Mouse (Mus musculus): ENCODE measurements at regions not wholly inside any gene's neighbourhood (a gene's known extent, or its start where the extent isn't known, plus 50 kb on each side); places are given as distances from the start of the nearest gene placed in this dataset.

DNA sequence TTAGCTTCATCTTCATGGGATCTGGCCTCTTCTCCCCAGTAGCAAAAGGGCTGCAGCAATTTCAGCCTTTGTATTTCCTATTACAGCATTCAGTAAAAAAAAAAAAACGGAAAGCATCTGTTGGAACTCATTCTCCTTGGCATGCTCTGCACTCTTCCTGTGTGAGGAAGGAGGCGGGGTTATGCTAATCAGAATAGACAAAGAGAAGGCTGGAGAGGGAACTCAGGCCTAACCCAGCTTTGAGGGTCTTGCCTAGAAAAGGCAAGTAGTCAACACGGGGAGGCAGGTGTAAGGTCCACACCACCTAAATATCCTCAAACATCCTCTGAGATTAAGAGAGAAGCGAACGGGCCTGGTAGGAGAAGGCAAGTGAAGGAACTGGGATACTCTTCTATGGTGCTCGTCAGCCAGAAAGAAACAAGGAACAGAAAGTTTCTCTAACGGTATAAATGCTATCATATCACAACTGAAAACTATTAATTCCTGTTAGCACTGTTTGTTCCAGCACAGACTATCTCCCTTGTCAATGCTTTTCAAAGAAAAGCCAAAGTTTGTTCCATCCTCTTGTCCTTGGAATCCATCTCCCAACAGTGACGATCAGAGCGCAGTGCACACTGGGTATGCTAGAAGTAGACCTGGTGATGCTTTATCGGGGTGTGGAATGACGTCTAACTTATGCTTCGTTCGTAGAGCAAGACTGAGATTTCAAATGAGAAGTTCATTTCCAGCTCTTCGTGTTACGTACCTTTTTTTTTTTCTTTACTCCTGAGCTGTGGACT lies 98.9 kb downstream of the Kctd12 start:
- no peak for DNase-seq (ENCODE audit: extremely low spot score, low read depth, low spot score)

DNA sequence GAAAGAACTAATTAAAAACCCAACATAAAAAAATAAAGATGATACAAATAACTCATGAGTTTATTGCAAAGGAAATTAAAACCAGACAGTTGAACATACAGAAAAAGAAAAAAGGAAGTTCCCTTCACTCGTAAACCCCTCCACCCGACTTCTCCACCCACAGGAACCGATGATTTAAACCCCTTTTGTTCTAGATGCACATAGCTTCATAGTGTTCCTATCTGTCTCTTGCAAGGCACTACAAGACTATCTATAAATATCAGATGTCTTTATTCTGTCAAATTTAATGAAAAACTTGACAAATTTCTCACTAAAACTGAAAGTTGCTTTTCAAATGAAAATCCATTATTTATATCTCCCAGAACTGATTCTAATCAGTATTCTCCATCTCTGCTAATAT lies 100.2 kb downstream of the Kctd12 start:
- DNase-seq (ENCODE audit: extremely low spot score, low read depth, low spot score): no peak

- no peak for DNase-seq (ENCODE audit: extremely low spot score, low read depth, low spot score)
Measured at GRCm38 (mm10) chr14:102880658-102881083, 101.8 kb downstream of the Kctd12 start.

DNA sequence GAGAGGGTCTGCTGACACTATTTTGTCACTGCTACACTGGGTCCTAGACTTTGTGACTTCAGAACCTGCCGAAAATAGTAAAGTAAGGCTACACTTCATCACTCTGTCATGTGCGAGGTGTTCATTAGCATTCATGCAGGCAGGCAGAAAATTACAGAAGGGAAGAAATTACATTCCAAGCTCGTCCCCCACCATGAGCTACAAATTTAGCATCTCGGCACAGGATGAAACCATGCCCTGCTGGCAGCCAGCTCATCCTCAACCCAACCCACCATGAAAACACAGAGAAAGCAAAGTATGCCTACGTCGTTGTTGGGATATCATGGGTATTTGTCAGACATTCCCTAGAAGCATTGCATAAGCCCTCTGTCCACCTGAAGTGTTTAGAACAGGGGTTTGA lies 103.9 kb downstream of the Kctd12 start:
- no peak for DNase-seq (ENCODE audit: extremely low spot score, low read depth, low spot score)

DNA sequence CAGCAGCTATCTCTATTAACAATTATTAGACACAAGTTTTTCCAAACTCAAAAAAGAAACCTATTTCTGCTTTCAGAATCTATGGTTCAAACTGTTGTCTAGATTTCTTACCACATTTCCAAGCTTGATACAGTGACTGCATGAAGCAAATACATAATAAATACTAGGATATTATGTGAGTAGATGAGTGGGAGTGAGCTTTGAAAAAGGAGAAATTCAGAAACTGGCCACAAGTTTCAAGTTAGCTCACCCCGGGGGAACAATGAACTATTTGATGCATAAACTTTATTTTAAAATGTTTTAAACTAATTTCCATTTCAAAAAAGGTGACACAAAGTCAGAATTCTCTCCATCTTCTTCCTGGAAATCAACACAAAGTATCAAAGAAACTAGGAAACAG lies 114.3 kb downstream of the Kctd12 start:
- no peak for DNase-seq (ENCODE audit: extremely low spot score, low read depth, low spot score)

DNA sequence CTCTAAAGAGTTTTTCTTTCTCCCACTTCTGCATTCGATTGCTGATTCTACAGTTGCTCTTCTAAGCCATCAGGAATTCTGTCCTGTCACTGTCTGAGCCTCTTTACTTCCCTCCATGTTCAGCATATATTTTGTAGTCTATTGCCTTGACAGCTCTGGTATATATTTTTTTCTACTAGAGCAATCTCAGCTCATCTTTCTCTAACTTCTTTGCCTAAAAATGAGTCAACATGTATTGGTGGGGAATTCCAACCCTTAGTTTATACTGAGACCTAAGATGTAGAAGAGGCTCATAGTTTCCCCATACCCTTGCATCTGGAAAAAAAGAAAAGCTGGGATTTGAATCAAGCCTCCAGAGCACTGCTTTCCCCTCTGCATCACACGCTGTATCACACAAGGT lies 114.7 kb downstream of the Kctd12 start:
- DNase-seq (ENCODE audit: extremely low spot score, low read depth, low spot score): no peak

GRCm38 (mm10) chr14:102866511-102866910 lies 115.9 kb downstream of the Kctd12 start:
- DNase-seq (ENCODE audit: extremely low spot score, low read depth, low spot score): no peak

DNA sequence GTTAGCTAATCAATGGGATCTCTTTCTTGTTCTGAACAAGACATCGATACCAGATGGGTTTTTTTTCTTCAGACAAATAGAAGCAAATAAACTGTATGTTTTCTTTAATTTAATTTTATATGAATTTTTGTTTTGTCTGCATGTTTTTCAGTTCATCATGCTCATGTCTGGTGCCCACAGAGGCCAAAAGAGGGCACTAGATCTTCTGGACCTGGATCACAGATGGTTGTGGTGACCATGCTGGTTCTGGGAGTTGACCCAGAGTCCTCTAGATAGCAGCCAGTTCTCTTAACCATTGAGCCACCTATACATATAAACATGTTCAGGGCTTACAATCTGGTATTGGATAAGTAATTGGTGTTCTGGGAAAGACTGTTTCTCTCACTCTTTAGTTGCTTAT lies 120.7 kb downstream of the Kctd12 start:
- DNase-seq (ENCODE audit: extremely low spot score, low read depth, low spot score): no peak

- DNase-seq (ENCODE audit: extremely low spot score, low read depth, low spot score): peak; percentile 73
Measured at GRCm38 (mm10) chr14:102859361-102859871, 123.0 kb downstream of the Kctd12 start.

- DNase-seq (ENCODE audit: extremely low spot score, low read depth, low spot score): no peak
Measured at GRCm38 (mm10) chr14:102855264-102855840, 127.1 kb downstream of the Kctd12 start.

- DNase-seq (ENCODE audit: extremely low spot score, low read depth, low spot score): no peak
Measured at GRCm38 (mm10) chr14:102843700-102844099, 138.7 kb downstream of the Kctd12 start.

DNA sequence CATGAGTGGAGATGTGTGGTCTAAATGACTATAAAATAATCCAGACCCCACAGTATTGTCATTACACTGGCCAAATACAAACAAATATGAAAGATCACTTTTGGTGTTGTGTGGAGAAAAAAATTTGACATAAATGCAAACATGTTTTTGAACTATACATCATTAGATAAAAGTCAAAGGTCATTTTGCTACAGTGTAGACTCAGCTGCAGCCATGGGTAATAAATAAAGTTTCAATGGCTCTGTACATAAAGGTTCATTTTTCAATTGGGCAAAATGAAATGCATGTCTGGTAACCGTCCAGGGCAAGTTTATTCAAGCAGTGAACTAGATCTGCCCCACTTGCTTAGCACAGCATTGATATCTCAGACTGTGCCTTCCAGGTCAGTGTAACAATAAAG lies 144.8 kb downstream of the Kctd12 start:
- no peak for DNase-seq (ENCODE audit: extremely low spot score, low read depth, low spot score)

GRCm38 (mm10) chr14:102835118-102835769 lies 147.2 kb downstream of the Kctd12 start:
- DNase-seq (ENCODE audit: extremely low spot score, low read depth, low spot score): no peak

GRCm38 (mm10) chr14:102828442-102828841 lies 154.0 kb downstream of the Kctd12 start:
- DNase-seq (ENCODE audit: extremely low spot score, low read depth, low spot score): no peak

DNA sequence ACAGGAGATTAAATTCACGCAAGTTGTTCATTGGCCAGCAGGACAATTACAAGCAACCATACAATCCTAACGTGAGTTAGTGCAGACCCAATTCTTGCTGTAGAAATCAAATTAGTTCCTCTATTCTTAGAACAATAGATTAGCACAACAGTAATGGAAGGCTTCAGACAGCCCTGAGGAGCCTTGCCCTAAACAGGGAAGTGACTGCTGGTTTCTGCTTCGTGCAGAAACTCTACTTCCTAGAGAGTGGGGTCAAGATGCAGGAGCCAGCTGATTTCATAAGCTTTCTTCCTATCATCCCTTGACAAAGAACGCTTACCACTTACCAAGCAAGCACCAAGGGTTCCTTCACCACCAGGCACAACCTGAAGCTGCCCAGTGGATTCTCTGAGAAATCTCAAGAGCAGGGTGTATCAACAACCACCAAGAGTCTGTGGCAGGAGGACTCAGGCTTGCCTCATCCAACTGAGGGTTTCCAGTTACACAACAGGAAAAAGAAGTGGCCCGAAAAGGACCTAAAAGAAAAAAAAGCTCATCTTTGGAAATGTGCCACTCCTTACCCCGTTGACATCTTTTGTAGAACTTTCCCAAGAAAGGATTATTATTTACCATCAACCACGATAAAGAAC lies 154.6 kb downstream of the Kctd12 start:
- no peak for DNase-seq (ENCODE audit: extremely low spot score, low read depth, low spot score)

DNA sequence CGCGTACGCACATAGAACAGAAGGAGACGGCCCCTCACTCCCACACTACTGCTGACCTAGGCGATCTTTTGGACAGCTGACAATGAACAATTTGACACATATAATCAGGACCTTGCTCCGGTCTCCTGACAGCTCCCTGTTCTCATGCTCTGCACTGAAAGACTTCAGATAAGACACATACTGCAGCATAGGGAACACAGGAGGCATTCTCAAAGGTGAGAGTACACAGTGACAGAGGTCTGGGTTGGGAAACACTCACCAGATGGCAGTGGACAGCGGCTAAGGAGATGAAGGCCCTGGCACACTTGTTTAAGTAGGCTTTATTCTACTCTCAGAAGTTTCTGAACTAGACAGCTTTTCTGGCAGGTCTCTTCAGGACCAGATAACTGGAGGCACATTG lies 156.9 kb downstream of the Kctd12 start:
- no peak for DNase-seq (ENCODE audit: extremely low spot score, low read depth, low spot score)

DNA sequence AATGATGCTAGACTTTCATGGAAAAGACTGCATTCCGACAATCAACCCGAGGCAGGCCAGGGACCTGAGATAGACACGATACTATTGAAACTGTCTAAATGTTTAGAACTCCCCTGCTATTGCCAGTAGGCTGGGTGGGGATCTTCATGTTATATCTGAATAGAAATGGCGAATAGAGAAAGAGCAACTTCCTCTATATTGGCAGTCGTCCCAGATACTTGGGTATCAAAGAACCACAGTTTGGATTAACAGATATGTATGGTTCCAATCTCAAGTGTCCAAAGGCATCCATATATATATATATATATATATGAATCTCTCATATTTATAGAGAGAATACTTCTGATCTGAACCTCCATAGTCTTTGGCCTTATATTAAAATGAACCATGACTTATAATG lies 161.8 kb downstream of the Kctd12 start:
- DNase-seq (ENCODE audit: extremely low spot score, low read depth, low spot score): no peak

DNA sequence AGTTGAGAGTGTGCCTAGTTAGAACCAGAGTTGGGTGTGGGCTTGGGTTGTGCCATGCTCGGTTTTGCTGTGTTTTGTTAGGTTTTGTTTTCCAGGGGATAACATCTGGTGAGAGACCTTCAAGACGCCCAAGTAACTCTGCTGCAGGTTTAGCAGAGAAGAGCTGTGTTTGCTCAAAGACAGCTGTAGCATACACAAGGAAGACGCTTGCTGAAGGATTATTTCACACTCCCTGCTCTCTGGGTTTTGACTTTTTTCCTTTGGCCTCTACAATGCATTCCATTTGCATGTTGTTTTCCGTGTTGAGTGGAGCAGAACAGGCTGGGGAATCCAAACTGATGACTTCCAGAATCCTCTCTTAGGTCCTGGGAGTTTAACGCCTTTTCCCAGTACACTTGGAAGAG lies 170.8 kb downstream of the Kctd12 start:
- no peak for DNase-seq (ENCODE audit: extremely low spot score, low read depth, low spot score)

GRCm38 (mm10) chr14:102811022-102811421 lies 171.4 kb downstream of the Kctd12 start:
- no peak for DNase-seq (ENCODE audit: extremely low spot score, low read depth, low spot score)

GRCm38 (mm10) chr14:102810121-102810921 lies 172.1 kb downstream of the Kctd12 start:
- DNase-seq (ENCODE audit: extremely low spot score, low read depth, low spot score): no peak

Measured in hindlimb bud, embryonic 11.5 days (tissue).